Mouse (Mus musculus) E14TG2a.4 (cell line): ENCODE data around the gene Ppid.

ENCODE experiments used
- CTCF ChIP-seq: conservative IDR thresholded peaks from 2 replicates; pipeline ENCODE4 v1.5.1; 2014; ENCODE audit warnings: low read length
- POU5F1 ChIP-seq: IDR thresholded peaks from 2 replicates; pipeline ENCODE4 v1.6.1; 2014; ENCODE audit warnings: low read length, borderline replicate concordance

DNA sequence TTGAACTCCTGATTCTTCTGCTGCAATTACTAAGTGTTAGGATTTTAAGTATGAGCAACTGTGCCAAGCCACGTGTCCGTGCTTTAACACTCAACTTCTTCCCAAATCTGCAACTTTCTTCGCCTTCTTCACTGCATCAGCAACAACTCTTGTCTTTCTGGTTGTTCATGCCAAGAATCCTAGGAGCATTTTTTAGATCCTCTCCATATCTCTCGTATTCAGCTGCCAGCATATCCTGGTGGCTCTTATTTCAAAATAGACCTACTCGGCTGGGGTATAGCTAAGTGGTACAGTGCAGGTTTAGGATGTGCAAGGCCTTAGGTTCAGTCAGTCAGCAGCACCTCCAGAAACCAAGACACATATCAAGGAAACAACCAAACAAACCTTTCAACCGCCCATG lies 13.5 kb upstream of the Ppid start:
- no peak for TF ChIP-seq CTCF
- no peak for TF ChIP-seq POU5F1
